Mouse (Mus musculus) bone marrow macrophage, adult 2 months (primary cell): Measurements from ENCODE around the gene Pstpip1.

ENCODE experiments used
- CTCF ChIP-seq: IDR thresholded peaks from 2 replicates; pipeline ENCODE4 v1.5.1; 2012; ENCODE audit warnings: low read depth, mild to moderate bottlenecking, low read length, moderate library complexity
- POLR2A ChIP-seq: IDR thresholded peaks from 2 replicates; pipeline ENCODE4 v1.6.1; 2012; ENCODE audit warnings: mild to moderate bottlenecking, low read depth, low read length, borderline replicate concordance

DNA sequence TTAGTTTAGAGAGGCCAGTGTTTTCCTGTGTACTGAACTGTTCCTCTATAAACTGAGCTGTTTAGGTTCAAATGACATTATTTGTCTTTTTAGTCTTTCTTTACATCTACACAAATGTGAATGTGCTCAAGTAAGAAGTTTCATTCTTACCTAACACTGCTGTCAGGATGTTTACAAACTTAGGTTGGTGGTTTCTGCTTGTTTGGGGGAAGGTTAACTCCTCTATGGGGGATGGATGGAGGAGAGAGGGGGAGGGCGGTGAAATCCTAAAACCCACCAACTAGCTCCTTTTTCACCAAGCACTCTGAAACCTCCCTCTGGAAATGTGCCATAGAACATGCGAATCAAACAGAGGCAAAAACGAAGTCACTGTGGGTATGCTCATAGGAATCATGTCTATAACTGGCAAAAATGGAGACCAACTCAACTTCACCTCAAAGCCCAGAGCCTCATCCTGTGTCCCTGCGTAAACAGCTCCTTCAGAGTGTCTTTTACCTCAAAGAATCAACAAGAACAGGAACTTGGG is 62.8 kb downstream of the Pstpip1 start:
- no peak for TF ChIP-seq POLR2A
- TF ChIP-seq CTCF: no peak
